Mouse (Mus musculus) brain, embryonic 14.5 days (tissue): ENCODE data around the gene Bach2.

Experiments
- CTCF ChIP-seq: fragments of 200-500 bp; IDR thresholded peaks from 2 replicates; pipeline ENCODE4 v1.5.1; 2012; ENCODE audit warnings: inconsistent platforms, mild to moderate bottlenecking, moderate library complexity, borderline replicate concordance; ENCODE audit not compliant: insufficient read depth, insufficient read length; ENCODE audit errors: extremely low read depth
- POLR2A ChIP-seq: fragments of 200-500 bp; IDR thresholded peaks from 2 replicates; pipeline ENCODE4 v1.6.1; 2012; ENCODE audit warnings: mild to moderate bottlenecking, inconsistent platforms, borderline replicate concordance; ENCODE audit not compliant: poor library complexity, insufficient read depth, insufficient read length, severe bottlenecking; ENCODE audit errors: extremely low read depth

- TF ChIP-seq POLR2A: no peak
- no peak for TF ChIP-seq CTCF
These were observed 162.9 kb downstream of the Bach2 start for GRCm38 (mm10) chr4:32401459-32401858.
